Mouse (Mus musculus) midbrain, embryonic 16.5 days (tissue): Measurements from ENCODE around the gene Anxa2. TPM values are rescaled to one million over a fixed set of nuclear protein-coding genes. Genes with fewer than 3 reads are reported as not detected.
A peak's percentile ranks its signal among the peaks of the same experiment; 100 is the strongest.

Experiments
- ATAC-seq: fragments of 200-750 bp; cut with Nextera tagmentation; 2 replicates; pipeline ENCODE4 v1.8.0; 2017; ENCODE audit warnings: moderate TSS enrichment
- H3K27ac ChIP-seq: fragments of 300-500 bp; sonication (generic); 2 replicates; pipeline ENCODE4 v1.5.1; 2014; ENCODE audit warnings: mild to moderate bottlenecking, low read length, mixed read lengths
- H3K27me3 ChIP-seq: fragments of 300-500 bp; sonication (generic); 2 replicates; pipeline ENCODE4 v1.6.1; 2014; ENCODE audit warnings: low read depth, low read length, mixed read lengths; ENCODE audit not compliant: control insufficient read depth, insufficient read depth
- H3K36me3 ChIP-seq: fragments of 300-500 bp; sonication (generic); 2 replicates; pipeline ENCODE4 v1.6.1; 2014; ENCODE audit warnings: mild to moderate bottlenecking, low read length, moderate library complexity, mixed read lengths; ENCODE audit not compliant: control insufficient read depth, insufficient read depth
- H3K4me1 ChIP-seq: fragments of 300-500 bp; sonication (generic); 2 replicates; pipeline ENCODE4 v1.6.1; 2014; ENCODE audit warnings: mild to moderate bottlenecking, low read length, mixed read lengths; ENCODE audit not compliant: control insufficient read depth, insufficient read depth
- H3K4me2 ChIP-seq: fragments of 300-500 bp; sonication (generic); 2 replicates; pipeline ENCODE4 v1.6.1; 2014; ENCODE audit warnings: mild to moderate bottlenecking, low read length, mixed read lengths
- H3K4me3 ChIP-seq: fragments of 300-500 bp; sonication (generic); 2 replicates; pipeline ENCODE4 v1.5.1; 2014; ENCODE audit warnings: low read depth, mild to moderate bottlenecking, low read length, moderate library complexity, mixed read lengths
- H3K9ac ChIP-seq: fragments of 300-500 bp; sonication (generic); 2 replicates; pipeline ENCODE4 v1.6.1; 2014; ENCODE audit warnings: low read depth, low read length, mixed read lengths
- H3K9me3 ChIP-seq: fragments of 300-500 bp; sonication (generic); replicated peaks from 2 replicates; pipeline ENCODE4 v1.6.1; 2014; ENCODE audit warnings: mild to moderate bottlenecking, low read length, mixed read lengths; ENCODE audit not compliant: control insufficient read depth, poor library complexity, severe bottlenecking
- whole genome bisulfite sequencing: fragments of 180-500 bp; shearing (Covaris S2); extraction: QIAGEN DNeasy Blood & Tissue Kit; methylation state at CpG from one replicate; pipeline ENCODE4 v1.1.7; 2014; 5-methylcytosine and 5-hydroxymethylcytosine counted together
- polyA plus RNA-seq: library from polyadenylated mRNA; unstranded; fragments of >200 nt; fragmentation: Nextera tagmentation; extraction: Ambion mirVana; gene quantifications from 2 replicates; pipeline ENCODE4 v1.2.1, GENCODE M21; 2015

Anxa2 gene
- polyA plus RNA-seq, 1 experiment from 2014 or later, result 95.3 TPM

DNA sequence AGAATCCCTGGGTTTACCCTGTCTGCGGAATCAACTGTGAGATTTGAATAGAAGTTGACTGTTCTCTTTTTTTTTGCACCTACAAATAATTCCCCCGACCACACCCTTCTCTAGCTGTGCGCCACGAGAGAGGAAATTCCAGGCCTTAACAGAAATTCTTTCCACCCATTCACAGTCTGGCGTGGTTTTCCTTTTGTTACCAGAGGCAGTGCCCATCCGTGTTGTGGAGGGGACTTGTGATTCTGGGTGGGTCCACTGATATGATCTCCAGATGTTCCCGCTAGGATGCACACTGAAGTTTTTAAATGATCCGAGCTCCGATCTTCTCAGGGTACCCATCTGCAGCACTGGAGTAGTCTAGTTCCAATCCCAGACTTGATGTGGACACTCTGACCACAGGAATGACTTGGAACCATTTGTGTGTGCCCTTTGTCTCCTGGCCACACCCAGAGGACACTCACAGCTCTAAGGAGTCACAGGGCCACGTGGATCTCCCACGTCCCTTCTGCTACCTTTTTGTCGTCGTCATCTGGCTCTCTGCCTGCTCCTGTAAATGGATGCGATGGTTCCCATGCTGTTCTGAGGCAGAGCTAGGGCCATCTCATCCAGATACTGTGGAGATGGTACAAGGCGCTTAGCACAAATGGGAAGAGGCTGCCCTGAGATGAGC is 3.1 kb downstream of the Anxa2 start:
- Histone ChIP-seq H3K9me3 (no peaks in the 10 kb centered on the region), H3K27ac (no peak overlapping the region), H3K4me3 (no peak overlapping the region), H3K27me3 (peaks cover 16% of the 10 kb centered on the region), H3K4me2 (no peak overlapping the region), H3K36me3 (no peaks in the 10 kb centered on the region), H3K9ac (no peak overlapping the region), H3K4me1 (peaks cover 18% of the 10 kb centered on the region)
- 85% methylated on average over 15 of the region's 15 CpGs for WGBS
- no peak for ATAC-seq

DNA sequence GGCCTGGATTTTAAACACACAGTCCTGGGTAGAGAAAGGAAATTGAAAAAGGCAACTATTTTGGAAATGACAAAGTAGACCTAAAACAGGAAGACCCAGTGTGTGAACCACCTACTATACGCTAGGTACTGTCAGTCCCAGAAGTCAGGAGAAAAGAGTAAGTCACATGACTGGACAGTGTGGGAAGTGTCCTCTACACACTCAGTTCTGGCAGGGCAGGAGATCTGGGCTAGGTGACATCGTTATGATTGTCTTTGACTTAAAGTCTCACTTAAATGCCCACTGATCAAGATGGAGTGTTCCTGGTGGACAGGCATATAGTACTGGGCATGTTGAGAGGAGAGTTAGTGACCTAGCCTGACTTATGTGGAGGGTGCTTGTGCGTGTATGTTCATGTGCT is 3.7 kb downstream of the Anxa2 start:
- Histone ChIP-seq H3K4me3 (no peak overlapping the region), H3K4me2 (no peak overlapping the region), H3K9me3 (no peaks in the 10 kb centered on the region), H3K36me3 (no peaks in the 10 kb centered on the region), H3K4me1 (peaks cover 18% of the 10 kb centered on the region), H3K27ac (no peak overlapping the region), H3K9ac (no peak overlapping the region), H3K27me3 (peaks cover 16% of the 10 kb centered on the region)
- WGBS, result 100% methylated on average over 3 of the region's 3 CpGs
- ATAC-seq, result no peak

DNA sequence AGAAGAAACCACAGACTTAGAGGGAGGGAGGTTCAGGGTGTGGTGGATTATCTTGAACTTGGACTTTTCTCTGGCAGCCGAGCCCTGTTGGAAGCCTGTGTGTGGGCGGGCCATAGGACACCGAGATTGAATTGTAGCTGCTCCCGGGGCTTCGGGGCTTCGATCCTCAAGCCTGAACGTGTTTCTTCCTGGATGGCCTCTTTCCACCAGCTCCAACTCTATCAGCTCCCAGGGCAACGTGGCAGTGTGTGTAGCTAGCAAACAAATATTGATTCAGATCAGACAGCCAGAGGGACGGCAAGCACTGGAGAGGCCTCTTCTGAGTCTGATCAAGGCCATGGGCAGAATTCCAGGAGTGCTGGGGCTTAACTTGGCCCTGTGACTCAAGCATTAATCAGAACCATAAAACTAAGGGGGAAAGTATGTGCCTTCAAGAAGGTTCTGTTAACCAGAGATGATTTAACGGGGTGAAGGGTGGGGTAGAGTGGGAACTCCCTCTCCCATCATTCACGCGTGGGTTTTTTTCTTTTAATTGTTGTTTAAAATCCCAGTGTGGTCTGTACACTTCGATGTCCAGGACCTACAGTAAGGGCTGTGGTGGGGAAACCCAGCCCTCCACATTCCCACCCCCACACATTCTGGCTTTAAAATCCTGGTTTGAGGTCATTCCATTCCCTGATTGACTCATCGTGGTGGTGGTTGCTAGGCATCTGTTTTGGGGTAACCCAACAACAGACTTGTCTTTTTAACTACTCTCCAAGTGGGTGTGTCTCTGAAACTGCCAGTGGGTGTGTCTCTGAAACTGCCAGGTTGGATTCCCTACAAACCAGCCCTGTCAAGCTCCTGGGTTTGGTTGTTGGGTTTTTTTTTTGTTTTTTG is 4.6 kb downstream of the Anxa2 start:
- WGBS, result 64% methylated on average over 14 of the region's 14 CpGs
- no peaks in the 10 kb centered on the region for H3K36me3 ChIP-seq
- peak overlapping the region; percentile 22; the same call in 1 of the 2 replicates for H3K27ac ChIP-seq
- peaks cover 18% of the 10 kb centered on the region for H3K4me1 ChIP-seq
- no peak overlapping the region for H3K9ac ChIP-seq
- H3K4me2 ChIP-seq, result no peak overlapping the region
- peaks cover 15% of the 10 kb centered on the region for H3K27me3 ChIP-seq
- no peak for ATAC-seq
- no peak overlapping the region for H3K4me3 ChIP-seq
- no peaks in the 10 kb centered on the region for H3K9me3 ChIP-seq

DNA sequence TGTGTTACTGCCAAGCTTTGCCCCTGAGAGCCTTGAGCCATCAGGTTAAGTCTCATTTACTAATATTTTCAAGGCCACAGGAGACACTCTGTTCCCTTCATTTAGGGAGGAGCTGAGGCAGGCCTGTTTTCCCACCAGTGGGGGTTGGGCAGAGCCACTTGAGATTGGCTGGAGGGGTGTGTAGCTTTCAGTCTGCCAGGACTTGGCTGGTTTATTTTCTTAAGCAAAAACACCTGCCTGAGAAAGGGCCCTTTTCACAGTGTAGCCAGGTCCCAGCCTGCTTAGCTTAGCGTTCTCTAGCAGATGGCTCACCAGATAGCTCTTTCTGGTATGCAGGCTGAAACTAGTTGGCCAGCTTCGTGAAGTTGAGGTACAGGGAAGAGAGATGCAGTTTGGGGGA is 5.6 kb downstream of the Anxa2 start:
- H3K9ac ChIP-seq, result no peak overlapping the region
- no peak for ATAC-seq
- H3K27me3 ChIP-seq, result peaks cover 14% of the 10 kb centered on the region
- peaks cover 11% of the 10 kb centered on the region; the same call in 1 of the 2 replicates for H3K4me1 ChIP-seq
- no peak overlapping the region for H3K4me3 ChIP-seq
- H3K4me2 ChIP-seq, result no peak overlapping the region
- no peak overlapping the region for H3K27ac ChIP-seq
- 66% methylated on average over 2 of the region's 2 CpGs for WGBS
- no peaks in the 10 kb centered on the region for H3K9me3 ChIP-seq
- no peaks in the 10 kb centered on the region for H3K36me3 ChIP-seq

DNA sequence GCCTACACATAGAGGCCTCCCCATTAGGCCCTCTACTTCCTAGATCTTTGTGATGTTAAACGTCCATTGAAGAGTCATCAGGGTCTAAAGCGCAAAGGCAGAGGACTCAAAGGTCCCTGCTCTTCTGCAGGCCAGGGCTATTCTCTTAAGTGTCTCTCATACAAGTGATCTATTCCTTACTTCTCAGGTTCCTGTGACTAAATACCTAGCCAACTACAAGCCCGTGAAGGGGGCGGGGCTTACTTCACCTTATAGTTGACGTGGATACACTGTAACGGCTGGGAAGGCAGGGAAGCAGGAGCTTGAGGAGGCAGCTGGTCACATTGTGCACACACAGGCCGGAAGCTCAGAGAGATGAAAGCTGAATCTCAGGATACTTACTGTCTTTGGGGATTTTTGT is 6.5 kb downstream of the Anxa2 start:
- H3K9ac ChIP-seq, result no peak overlapping the region
- no peaks in the 10 kb centered on the region for H3K36me3 ChIP-seq
- H3K4me3 ChIP-seq, result no peak overlapping the region
- H3K9me3 ChIP-seq, result no peaks in the 10 kb centered on the region
- H3K27ac ChIP-seq, result no peak overlapping the region
- WGBS, result 92% methylated on average over 7 of the region's 7 CpGs
- peaks cover 8% of the 10 kb centered on the region for H3K27me3 ChIP-seq
- ATAC-seq, result no peak
- peaks cover 8% of the 10 kb centered on the region; the same call in 1 of the 2 replicates for H3K4me1 ChIP-seq
- no peak overlapping the region for H3K4me2 ChIP-seq

DNA sequence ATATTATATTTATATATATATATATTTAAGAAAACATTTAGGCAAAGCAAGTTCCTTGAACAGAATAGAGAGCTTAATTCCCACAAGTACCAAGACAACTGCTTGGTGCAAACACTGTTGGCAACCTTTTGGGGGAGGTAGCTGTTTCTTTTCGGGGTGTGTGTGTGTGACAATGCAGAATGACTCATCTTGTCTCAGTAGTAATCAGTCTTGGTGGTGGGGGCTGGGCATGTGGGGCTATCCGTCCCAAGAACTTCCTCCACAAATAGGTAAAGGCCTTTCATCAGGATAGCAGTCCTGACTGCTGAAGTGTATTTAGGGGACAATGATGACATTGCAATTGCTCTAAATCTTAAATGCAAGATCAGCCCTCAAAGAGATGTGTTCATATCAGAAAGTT is 9.6 kb downstream of the Anxa2 start:
- WGBS, result 95% methylated on average over 2 of the region's 2 CpGs
- Histone ChIP-seq H3K27me3 (no peaks in the 10 kb centered on the region), H3K4me2 (no peak overlapping the region), H3K9ac (no peak overlapping the region), H3K9me3 (no peaks in the 10 kb centered on the region), H3K27ac (no peak overlapping the region), H3K36me3 (no peaks in the 10 kb centered on the region), H3K4me1 (peaks cover 5% of the 10 kb centered on the region; the same call in 1 of the 2 replicates), H3K4me3 (no peak overlapping the region)
- ATAC-seq, result no peak

DNA sequence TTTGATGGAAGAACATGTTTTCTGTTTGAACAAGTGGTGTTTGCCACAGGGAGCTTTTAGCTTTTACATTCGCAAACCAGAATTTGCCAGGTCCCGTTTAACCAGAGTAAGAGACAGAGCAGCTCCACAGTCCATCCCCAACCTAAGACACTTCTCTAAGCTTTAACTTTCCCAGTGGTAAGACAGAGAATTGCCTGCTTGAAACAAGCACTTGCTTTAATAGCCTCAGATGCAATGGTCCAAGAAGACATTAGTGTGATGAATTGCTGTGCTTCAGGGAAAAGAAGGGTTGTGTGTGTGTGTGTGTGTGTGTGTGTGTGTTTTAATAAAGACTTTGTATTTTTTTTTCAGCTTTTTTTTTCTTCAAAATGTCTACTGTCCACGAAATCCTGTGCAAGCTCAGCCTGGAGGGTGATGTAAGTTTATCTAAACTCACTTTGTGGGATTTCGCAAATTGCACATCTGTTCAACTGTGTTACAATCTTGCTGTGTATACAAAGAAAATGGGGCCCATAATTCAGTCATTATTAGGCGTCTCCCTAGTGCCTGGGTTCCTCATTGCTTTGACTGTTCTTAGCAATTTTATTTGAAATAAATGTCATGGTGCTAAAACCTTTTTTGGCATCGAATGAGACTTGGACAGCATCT is 10.8 kb downstream of the Anxa2 start:
- H3K9ac ChIP-seq, result no peak overlapping the region
- H3K4me3 ChIP-seq, result no peak overlapping the region
- ATAC-seq, result no peak
- no peaks in the 10 kb centered on the region for H3K27me3 ChIP-seq
- H3K9me3 ChIP-seq, result no peaks in the 10 kb centered on the region
- H3K4me2 ChIP-seq, result no peak overlapping the region
- no peak overlapping the region for H3K27ac ChIP-seq
- H3K4me1 ChIP-seq, result peaks cover 7% of the 10 kb centered on the region
- no peaks in the 10 kb centered on the region for H3K36me3 ChIP-seq
- WGBS, result 93% methylated on average over 6 of the region's 6 CpGs

DNA sequence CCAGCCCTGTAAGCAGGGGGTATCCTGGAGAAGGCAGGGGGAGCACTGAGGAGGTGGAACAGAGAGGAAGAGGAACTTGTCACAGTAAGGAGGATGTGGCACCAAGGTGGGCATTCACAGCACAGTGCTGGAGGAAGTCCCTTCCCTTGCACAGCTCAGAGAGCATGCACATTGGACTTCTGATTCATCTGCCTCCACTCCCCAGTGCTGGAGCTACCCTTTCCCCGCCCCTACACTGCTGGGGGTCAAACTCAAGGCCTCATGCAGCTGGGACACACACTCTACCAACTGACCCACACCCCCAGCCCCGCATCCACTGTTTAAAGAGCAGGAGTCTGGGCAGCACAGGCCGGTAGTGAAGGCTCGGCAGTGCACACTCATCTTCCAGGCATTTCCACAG is 12.7 kb downstream of the Anxa2 start:
- H3K4me2 ChIP-seq, result no peak overlapping the region
- 74% methylated on average over 4 of the region's 4 CpGs for WGBS

More for the DNA sequence above, 12.7 kb downstream of the Anxa2 start:
- H3K4me1 ChIP-seq, result peaks cover 11% of the 10 kb centered on the region
- H3K9me3 ChIP-seq, result no peaks in the 10 kb centered on the region
- H3K36me3 ChIP-seq, result no peaks in the 10 kb centered on the region
- H3K4me3 ChIP-seq, result no peak overlapping the region
- H3K27ac ChIP-seq, result no peak overlapping the region
- no peak overlapping the region for H3K9ac ChIP-seq
- no peak for ATAC-seq
- H3K27me3 ChIP-seq, result no peaks in the 10 kb centered on the region
